Mouse (Mus musculus) forebrain, embryonic 10.5 days (tissue): ENCODE data around the gene Dmrt2. TPM values are rescaled to one million over a fixed set of nuclear protein-coding genes. Genes with fewer than 3 reads are reported as not detected.
A peak's percentile ranks its signal among the peaks of the same experiment; 100 is the strongest.

Experiments
- DNase-seq: peaks from one replicate; pipeline ENCODE4 v3.0.0-alpha.2; 2017; ENCODE audit warnings: low spot score; ENCODE audit errors: extremely low spot score
- H3K27ac ChIP-seq: fragments of 300-500 bp; sonication (generic); 2 replicates; pipeline ENCODE4 v1.5.1; 2016; ENCODE audit warnings: mild to moderate bottlenecking
- H3K27me3 ChIP-seq: fragments of 300-500 bp; sonication (generic); 2 replicates; pipeline ENCODE4 v1.6.1; 2016; ENCODE audit warnings: mild to moderate bottlenecking; ENCODE audit not compliant: poor library complexity, severe bottlenecking
- H3K36me3 ChIP-seq: fragments of 300-500 bp; sonication (generic); replicated peaks from 2 replicates; pipeline ENCODE4 v1.6.1; 2016; ENCODE audit warnings: mild to moderate bottlenecking, moderate library complexity
- H3K4me1 ChIP-seq: fragments of 300-500 bp; sonication (generic); 2 replicates; pipeline ENCODE4 v1.6.1; 2016
- H3K4me3 ChIP-seq: fragments of 300-500 bp; sonication (generic); 2 replicates; pipeline ENCODE4 v1.5.1; 2016; ENCODE audit warnings: mild to moderate bottlenecking, moderate library complexity
- H3K9me3 ChIP-seq: fragments of 300-500 bp; sonication (generic); 2 replicates; pipeline ENCODE4 v1.6.1; 2016; ENCODE audit warnings: mild to moderate bottlenecking, moderate library complexity
- WGBS: fragments of 180-500 bp; shearing (Covaris S2); methylation state at CpG from one replicate; pipeline ENCODE4 v1.1.7; 2016; 5-methylcytosine and 5-hydroxymethylcytosine counted together
- polyA plus RNA-seq: library from polyadenylated mRNA; unstranded; fragments of >200 nt; fragmentation: Nextera tagmentation; extraction: Ambion mirVana; gene quantifications from 2 replicates; pipeline ENCODE4 v1.2.1, GENCODE M21; 2016

The Dmrt2 gene
- polyA plus RNA-seq, 1 experiment from 2014 or later: 0.06 TPM

DNA sequence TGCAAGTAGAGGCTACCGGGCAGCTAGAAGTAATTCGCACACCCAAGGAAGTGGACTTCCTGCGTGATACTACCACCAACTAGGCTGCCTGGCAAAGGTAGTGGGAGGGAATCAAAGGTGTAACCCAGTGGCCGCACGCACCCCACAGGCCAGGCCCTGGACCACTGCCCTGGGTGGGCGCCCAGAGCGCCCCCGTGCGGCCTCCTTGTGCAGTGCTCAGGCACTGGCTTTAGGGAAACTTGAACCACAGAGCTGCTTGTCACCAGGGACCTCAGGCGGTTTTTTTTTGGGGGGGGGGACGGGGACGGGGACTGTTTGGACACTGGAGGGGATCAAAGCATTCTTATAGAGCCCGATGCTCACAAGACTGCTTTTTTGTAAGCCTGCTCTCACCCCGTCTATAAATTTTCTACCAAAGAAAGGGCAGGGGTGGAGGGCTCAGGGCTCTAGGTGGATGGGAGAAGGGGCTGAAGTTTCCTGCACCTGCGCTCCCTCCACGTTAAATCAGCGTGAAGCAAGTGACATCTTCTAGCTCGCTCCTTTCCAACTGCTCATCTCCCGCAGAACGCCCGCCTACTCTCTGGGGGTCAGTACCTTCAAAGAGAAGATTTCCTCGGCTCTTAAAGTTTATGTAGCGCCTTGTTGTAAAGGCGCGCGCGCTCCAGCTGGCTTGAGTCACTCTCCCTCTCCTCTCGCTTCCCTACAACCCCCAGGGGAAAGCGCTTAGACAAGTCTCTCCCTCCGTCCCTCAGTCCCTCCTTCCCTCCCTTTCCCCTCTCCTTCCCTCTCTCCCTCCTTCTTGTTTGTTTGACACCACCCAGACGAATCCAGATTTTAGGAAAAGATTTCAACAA, 6.5 kb upstream of the Dmrt2 start:
- H3K4me3 ChIP-seq: peak overlapping the region; percentile 36
- WGBS: 2% methylated on average over 31 of the region's 31 CpGs
- peaks cover 21% of the 10 kb centered on the region for H3K4me1 ChIP-seq
- H3K27ac ChIP-seq: no peak overlapping the region
- peaks cover 73% of the 10 kb centered on the region for H3K27me3 ChIP-seq
- H3K9me3 ChIP-seq: no peaks in the 10 kb centered on the region
- peak; percentile 49 for DNase-seq
- no peaks in the 10 kb centered on the region for H3K36me3 ChIP-seq

DNA sequence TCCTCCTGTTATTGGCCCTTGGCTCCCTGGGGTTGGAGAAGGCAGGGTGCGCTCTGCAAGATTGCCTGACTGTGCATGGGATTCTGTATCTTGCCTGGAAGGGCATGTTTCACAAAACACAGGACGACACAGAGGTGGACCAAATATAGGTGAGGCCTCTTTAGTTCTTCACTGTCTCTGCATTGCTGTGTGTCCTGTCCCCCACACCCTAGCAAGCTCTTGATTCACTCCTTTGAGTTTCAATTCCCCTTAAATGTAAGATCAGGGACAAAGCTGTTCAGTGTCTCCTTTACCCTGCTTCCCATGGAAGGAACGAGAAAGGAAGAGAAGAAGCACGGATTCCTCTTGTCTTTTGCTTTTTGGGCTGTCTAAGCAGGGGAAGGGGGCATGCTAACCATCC, 4.4 kb upstream of the Dmrt2 start:
- no peak overlapping the region for H3K27ac ChIP-seq
- H3K9me3 ChIP-seq: no peaks in the 10 kb centered on the region
- H3K4me3 ChIP-seq: no peak overlapping the region
- WGBS: 15% methylated on average over 4 of the region's 4 CpGs
- peaks cover 94% of the 10 kb centered on the region for H3K27me3 ChIP-seq
- DNase-seq: no peak
- H3K4me1 ChIP-seq: peaks cover 38% of the 10 kb centered on the region
- no peaks in the 10 kb centered on the region for H3K36me3 ChIP-seq

- Histone ChIP-seq H3K4me1 (peaks cover 54% of the 10 kb centered on the region), H3K4me3 (no peak overlapping the region), H3K36me3 (no peaks in the 10 kb centered on the region), H3K9me3 (no peaks in the 10 kb centered on the region), H3K27ac (no peak overlapping the region), H3K27me3 (peaks cover 100% of the 10 kb centered on the region)
- no peak for DNase-seq
- WGBS: 0% methylated on average over 3 of the region's 3 CpGs
Measured at GRCm38 (mm10) chr19:25669593-25670248, 2.5 kb upstream of the Dmrt2 start.

- peak; percentile 29 for DNase-seq
- H3K36me3 ChIP-seq: no peaks in the 10 kb centered on the region
- under 1% methylated on average over 17 of the region's 17 CpGs for WGBS
- peaks cover 100% of the 10 kb centered on the region for H3K27me3 ChIP-seq
- no peak overlapping the region for H3K4me3 ChIP-seq
- no peaks in the 10 kb centered on the region for H3K9me3 ChIP-seq
- peaks cover 49% of the 10 kb centered on the region for H3K4me1 ChIP-seq
- H3K27ac ChIP-seq: no peak overlapping the region
Measured at GRCm38 (mm10) chr19:25670571-25671285, 1.5 kb upstream of the Dmrt2 start.

- 1% methylated on average over 14 of the region's 14 CpGs for WGBS
- H3K9me3 ChIP-seq: no peaks in the 10 kb centered on the region
- no peak overlapping the region for H3K27ac ChIP-seq
- peak overlapping the region; percentile 60 for H3K4me3 ChIP-seq
- peaks cover 100% of the 10 kb centered on the region for H3K27me3 ChIP-seq
- no peaks in the 10 kb centered on the region for H3K36me3 ChIP-seq
- DNase-seq: no peak
- H3K4me1 ChIP-seq: peaks cover 45% of the 10 kb centered on the region
Measured at GRCm38 (mm10) chr19:25671681-25672080, 530 bp upstream of the Dmrt2 start.

- peak; percentile 56 for DNase-seq
- H3K27ac ChIP-seq: no peak overlapping the region
- H3K36me3 ChIP-seq: no peaks in the 10 kb centered on the region
- peak overlapping the region; percentile 60 for H3K4me3 ChIP-seq
- H3K4me1 ChIP-seq: peaks cover 43% of the 10 kb centered on the region
- WGBS: under 1% methylated on average over 65 of the region's 66 CpGs
- peaks cover 100% of the 10 kb centered on the region for H3K27me3 ChIP-seq
- H3K9me3 ChIP-seq: no peaks in the 10 kb centered on the region
Measured at GRCm38 (mm10) chr19:25673224-25674055, 1.2 kb downstream of the Dmrt2 start.

DNA sequence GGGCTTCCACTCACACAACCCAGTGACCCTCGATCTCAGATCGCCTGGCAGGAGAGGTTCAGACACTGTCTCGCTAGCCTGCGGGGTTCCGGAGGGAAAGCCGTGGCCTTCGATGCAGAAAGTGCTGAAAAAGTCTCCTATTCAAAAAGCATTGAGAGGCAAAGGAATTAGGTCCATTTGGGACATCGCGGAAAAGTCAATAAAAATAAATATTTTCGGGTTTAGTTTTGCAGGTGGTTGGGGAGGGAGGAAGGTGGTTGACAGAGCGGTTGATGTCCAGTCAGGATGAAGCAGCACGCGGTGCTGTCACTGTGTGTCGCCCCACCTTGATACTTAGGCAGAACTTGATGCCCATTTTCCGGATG, 1.8 kb downstream of the Dmrt2 start:
- Histone ChIP-seq H3K36me3 (no peaks in the 10 kb centered on the region), H3K27me3 (peaks cover 100% of the 10 kb centered on the region), H3K27ac (no peak overlapping the region), H3K9me3 (no peaks in the 10 kb centered on the region), H3K4me1 (peaks cover 43% of the 10 kb centered on the region), H3K4me3 (peak overlapping the region; percentile 60)
- DNase-seq: no peak
- 1% methylated on average over 15 of the region's 15 CpGs for WGBS

DNA sequence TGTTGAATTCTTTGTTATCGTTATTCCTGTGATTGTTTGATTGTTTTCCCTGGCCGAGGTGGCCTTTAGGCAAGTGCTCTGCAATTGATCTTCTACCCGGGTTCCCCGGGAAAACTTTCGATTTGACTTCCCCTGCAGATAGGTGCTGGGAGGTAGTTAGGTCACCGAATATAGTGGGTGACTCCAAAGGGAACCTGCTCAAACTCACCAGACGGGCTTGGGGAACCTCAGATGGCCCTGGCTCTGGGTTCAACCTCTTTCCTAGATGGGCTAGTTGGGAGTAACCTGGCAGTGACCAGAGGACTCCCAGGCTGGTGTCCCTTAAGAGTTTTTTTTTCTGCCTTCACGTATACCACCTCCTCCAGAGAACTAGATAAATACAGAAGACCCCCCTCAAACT, 2.5 kb downstream of the Dmrt2 start:
- Histone ChIP-seq H3K27me3 (peaks cover 97% of the 10 kb centered on the region), H3K27ac (no peak overlapping the region), H3K4me1 (peaks cover 43% of the 10 kb centered on the region), H3K36me3 (no peaks in the 10 kb centered on the region), H3K4me3 (no peak overlapping the region), H3K9me3 (no peaks in the 10 kb centered on the region)
- WGBS: under 1% methylated on average over 8 of the region's 8 CpGs
- DNase-seq: no peak

GRCm38 (mm10) chr19:25675866-25676440, 3.7 kb downstream of the Dmrt2 start:
- H3K27me3 ChIP-seq: peaks cover 97% of the 10 kb centered on the region
- DNase-seq: no peak
- H3K4me3 ChIP-seq: no peak overlapping the region
- no peaks in the 10 kb centered on the region for H3K9me3 ChIP-seq
- 4% methylated on average over 9 of the region's 9 CpGs for WGBS
- H3K36me3 ChIP-seq: no peaks in the 10 kb centered on the region
- H3K27ac ChIP-seq: no peak overlapping the region
- H3K4me1 ChIP-seq: peaks cover 37% of the 10 kb centered on the region

GRCm38 (mm10) chr19:25698850-25699249, 26.6 kb downstream of the Dmrt2 start:
- 84% methylated on average over 14 of the region's 14 CpGs for WGBS
- Histone ChIP-seq H3K4me1 (no peaks in the 10 kb centered on the region), H3K27ac (no peak overlapping the region), H3K36me3 (no peaks in the 10 kb centered on the region), H3K27me3 (no peaks in the 10 kb centered on the region), H3K9me3 (no peaks in the 10 kb centered on the region), H3K4me3 (no peak overlapping the region)
- DNase-seq: no peak

- no peaks in the 10 kb centered on the region for H3K9me3 ChIP-seq
- no peaks in the 10 kb centered on the region for H3K36me3 ChIP-seq
- WGBS: 9% methylated on average over 8 of the region's 8 CpGs
- no peak overlapping the region for H3K4me3 ChIP-seq
- H3K27ac ChIP-seq: no peak overlapping the region
- H3K4me1 ChIP-seq: peaks cover 3% of the 10 kb centered on the region; the same call in 1 of the 2 replicates
- no peaks in the 10 kb centered on the region for H3K27me3 ChIP-seq
- no peak for DNase-seq
Measured at GRCm38 (mm10) chr19:25713382-25713781, 41.2 kb downstream of the Dmrt2 start.

DNA sequence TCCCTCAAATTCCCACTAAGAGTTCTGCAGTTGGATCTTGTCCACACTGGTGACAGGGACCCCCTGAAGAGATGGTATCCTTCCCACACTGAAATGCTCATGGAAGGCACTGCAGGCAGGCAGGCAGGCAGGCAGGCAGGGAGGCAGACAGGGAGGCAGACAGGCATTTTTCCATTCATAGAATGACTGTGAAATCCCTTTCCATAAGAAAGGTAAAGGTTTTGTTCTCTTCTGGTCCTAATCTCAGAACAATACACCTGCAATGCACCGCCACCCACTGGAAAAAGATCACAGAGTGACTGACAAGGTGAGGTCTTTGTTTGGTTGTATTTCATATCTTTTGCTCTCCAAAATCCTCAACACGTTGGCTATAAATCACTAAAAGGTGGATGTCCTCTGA, 42.7 kb downstream of the Dmrt2 start:
- Histone ChIP-seq H3K9me3 (no peaks in the 10 kb centered on the region), H3K27ac (no peak overlapping the region), H3K4me3 (no peak overlapping the region), H3K27me3 (no peaks in the 10 kb centered on the region), H3K36me3 (no peaks in the 10 kb centered on the region), H3K4me1 (peaks cover 3% of the 10 kb centered on the region; the same call in 1 of the 2 replicates)
- no peak for DNase-seq
- WGBS: 59% methylated on average over 2 of the region's 2 CpGs
